Mouse (Mus musculus) myocyte (in vitro differentiated cells): ENCODE data around the gene Parl. TPM values are rescaled to one million over a fixed set of nuclear protein-coding genes. Genes with fewer than 3 reads are reported as not detected.
A peak's percentile ranks its signal among the peaks of the same experiment; 100 is the strongest.

ENCODE experiments used
- H3K27me3 ChIP-seq: one replicate; pipeline ENCODE4 v1.6.1; 2011; ENCODE audit not compliant: control insufficient read depth, insufficient read depth, insufficient read length
- H3K36me3 ChIP-seq: one replicate; pipeline ENCODE4 v1.6.1; 2011; ENCODE audit not compliant: control insufficient read depth, insufficient read depth
- H3K4me2 ChIP-seq: one replicate; pipeline ENCODE4 v1.6.1; 2011; ENCODE audit warnings: low read depth, control low read depth
- H3K4me3 ChIP-seq: one replicate; pipeline ENCODE4 v1.5.1; 2011; ENCODE audit warnings: mild to moderate bottlenecking, control low read depth, moderate library complexity
- H3K79me2 ChIP-seq: one replicate; pipeline ENCODE4 v1.6.1; 2011; ENCODE audit not compliant: control insufficient read depth, insufficient read depth
- H3ac ChIP-seq: one replicate; pipeline ENCODE4 v1.6.1; 2011; ENCODE audit not compliant: control insufficient read depth, insufficient read length
- CEBPB ChIP-seq: IDR thresholded peaks from 2 replicates; pipeline ENCODE4 v1.6.1; 2011; ENCODE audit warnings: mild to moderate bottlenecking, moderate library complexity; ENCODE audit not compliant: poor library complexity, insufficient read depth, severe bottlenecking
- E2F4 ChIP-seq: IDR thresholded peaks from one replicate; pipeline ENCODE4 v1.6.1; 2011; ENCODE audit warnings: mild to moderate bottlenecking, control low read depth, moderate library complexity; ENCODE audit not compliant: insufficient read depth
- MAX ChIP-seq: IDR thresholded peaks from one replicate; pipeline ENCODE4 v1.6.1; 2011; ENCODE audit warnings: low read depth, mild to moderate bottlenecking, control low read depth
- MYOD1 ChIP-seq, 3 experiments: IDR thresholded peaks; one replicate each; pipeline ENCODE4 v1.6.1; 2011; ENCODE audit warnings: control low read depth in 2 of 3, low read depth in 2 of 3, mild to moderate bottlenecking in 2 of 3, moderate library complexity in 1 of 3; ENCODE audit not compliant: insufficient read length in 2 of 3, control insufficient read depth in 1 of 3
- MYOG ChIP-seq, 3 experiments: IDR thresholded peaks; one replicate each; pipeline ENCODE4 v1.6.1; 2011; ENCODE audit warnings: control low read depth in 2 of 3, low read depth in 2 of 3, mild to moderate bottlenecking in 2 of 3; ENCODE audit not compliant: insufficient read length in 2 of 3, control insufficient read depth in 1 of 3, insufficient read depth in 1 of 3
- POLR2A ChIP-seq: IDR thresholded peaks from one replicate; pipeline ENCODE4 v1.6.1; 2011; ENCODE audit warnings: low read depth, mild to moderate bottlenecking, control low read depth, moderate library complexity; ENCODE audit not compliant: insufficient read length
- POLR2AphosphoS2 ChIP-seq: IDR thresholded peaks from one replicate; pipeline ENCODE4 v1.6.1; 2011; ENCODE audit warnings: low read depth, control low read depth; ENCODE audit not compliant: insufficient read length
- REST ChIP-seq: IDR thresholded peaks from one replicate; pipeline ENCODE4 v1.6.1; 2011; ENCODE audit warnings: mild to moderate bottlenecking, control low read depth, moderate library complexity; ENCODE audit not compliant: insufficient read depth, insufficient read length
- SRF ChIP-seq: IDR thresholded peaks from one replicate; pipeline ENCODE4 v1.6.1; 2011; ENCODE audit warnings: low read depth; ENCODE audit not compliant: control insufficient read depth, insufficient read length
- TCF12 ChIP-seq: IDR thresholded peaks from one replicate; pipeline ENCODE4 v1.6.1; 2011; ENCODE audit warnings: mild to moderate bottlenecking, control low read depth; ENCODE audit not compliant: poor library complexity, insufficient read depth, severe bottlenecking
- TCF3 ChIP-seq: IDR thresholded peaks from one replicate; pipeline ENCODE4 v1.6.1; 2011; ENCODE audit warnings: low read depth, control low read depth; ENCODE audit not compliant: insufficient read length
- USF1 ChIP-seq: IDR thresholded peaks from one replicate; pipeline ENCODE4 v1.6.1; 2011; ENCODE audit warnings: low read depth, mild to moderate bottlenecking, control low read depth, moderate library complexity
- polyA plus RNA-seq: library from polyadenylated mRNA; unstranded; fragments of >200 nt; fragmentation: generic; extraction: Trizol; gene quantifications from one replicate; pipeline ENCODE4 v1.2.1, GENCODE M21; 2012; ENCODE audit warnings: missing spikeins

Parl gene
- polyA plus RNA-seq, 1 experiment: 151 TPM

DNA sequence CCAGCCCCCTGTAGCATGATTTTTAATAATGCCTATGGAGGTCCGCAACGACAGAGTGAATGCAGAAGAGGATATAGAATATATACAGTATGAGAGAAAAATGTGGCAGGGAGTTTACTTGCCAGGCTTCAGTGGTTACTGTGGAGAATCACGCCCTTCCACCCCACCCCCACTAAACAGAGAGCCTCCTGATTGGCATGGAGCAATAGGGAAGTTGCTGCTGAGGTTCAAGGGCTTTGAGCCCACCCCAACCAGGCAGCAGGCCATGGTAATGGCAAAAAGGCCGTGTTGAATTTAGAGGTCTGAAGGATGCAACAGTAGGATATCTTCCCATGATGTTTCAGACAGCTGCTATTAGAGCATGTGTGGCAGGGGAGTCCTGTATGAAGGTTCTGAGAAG, 30.8 kb downstream of the Parl start:
- H3K4me2 ChIP-seq: no peak overlapping the region
- no peaks in the 10 kb centered on the region for H3K79me2 ChIP-seq
- H3K4me3 ChIP-seq: no peak overlapping the region
- no peak for TF ChIP-seq SRF
- no peak for TF ChIP-seq MAX
- no peak for TF ChIP-seq POLR2A
- no peak for TF ChIP-seq CEBPB
- TF ChIP-seq USF1: no peak
- TF ChIP-seq MYOG (IDR thresholded peaks at IDR 0.05; ENCODE audit: control insufficient read depth in 1 of 3, insufficient read depth in 1 of 3, insufficient read length in 2 of 3, low read depth in 2 of 3): no peak
- no peak for TF ChIP-seq POLR2AphosphoS2
- TF ChIP-seq REST: no peak
- no peak for TF ChIP-seq TCF3
- TF ChIP-seq TCF12: no peak
- TF ChIP-seq E2F4: no peak
- no peak for TF ChIP-seq MYOD1 (IDR thresholded peaks at IDR 0.05; ENCODE audit: control insufficient read depth in 1 of 3, insufficient read length in 2 of 3, low read depth in 2 of 3)
- no peaks in the 10 kb centered on the region for H3K36me3 ChIP-seq
- H3ac ChIP-seq: no peak overlapping the region
- peaks cover 9% of the 10 kb centered on the region for H3K27me3 ChIP-seq

DNA sequence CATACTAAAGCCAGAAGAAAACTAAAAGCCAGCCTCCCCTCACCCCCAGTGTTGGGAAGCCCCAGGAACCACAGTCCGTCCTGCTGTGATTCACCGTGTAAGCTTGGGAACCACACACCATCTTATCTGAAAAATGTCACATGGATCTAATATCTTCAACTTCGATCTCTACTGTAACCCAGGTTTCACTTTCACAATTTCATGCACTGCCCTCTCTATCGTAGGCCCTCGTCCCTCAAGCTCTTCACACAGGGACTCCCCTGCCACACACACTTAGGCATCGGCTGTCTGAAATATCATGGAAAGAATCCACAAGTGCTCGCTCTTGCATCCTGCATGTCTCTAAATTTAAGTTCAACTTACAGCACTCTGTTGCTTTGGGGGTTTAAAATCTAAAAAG, 37.1 kb downstream of the Parl start:
- Histone ChIP-seq H3K4me2 (peak overlapping the region; percentile 8), H3K36me3 (no peaks in the 10 kb centered on the region), H3K27me3 (peaks cover 14% of the 10 kb centered on the region), H3K79me2 (no peaks in the 10 kb centered on the region), H3K4me3 (no peak overlapping the region), H3ac (no peak overlapping the region)
- no peak for TF ChIP-seq E2F4
- no peak for TF ChIP-seq POLR2A
- TF ChIP-seq REST: no peak
- TF ChIP-seq SRF: no peak
- TF ChIP-seq MYOD1 (IDR thresholded peaks at IDR 0.05; ENCODE audit: control insufficient read depth in 1 of 3, insufficient read length in 2 of 3, low read depth in 2 of 3): no peak
- no peak for TF ChIP-seq MAX

DNA sequence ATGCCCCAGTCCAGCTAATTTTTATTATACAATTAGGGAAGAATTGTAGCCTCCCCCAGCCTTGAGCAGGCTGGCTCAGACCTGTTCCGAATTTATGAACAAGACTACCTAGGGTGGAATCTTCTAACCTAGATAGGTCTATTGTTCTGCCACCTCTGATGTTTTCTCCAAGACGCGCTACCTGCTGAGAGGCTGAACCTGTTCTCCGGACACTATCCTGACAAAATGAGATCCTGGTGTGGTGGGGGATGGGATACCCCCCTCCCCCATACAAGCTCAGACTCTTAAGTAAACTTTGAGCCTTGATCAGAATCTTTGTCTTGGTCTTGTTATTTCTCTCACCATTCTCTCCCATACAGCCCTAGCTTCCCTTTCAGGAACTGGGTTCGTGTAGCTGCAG, 44.3 kb downstream of the Parl start:
- Histone ChIP-seq H3ac (no peak overlapping the region), H3K27me3 (peaks cover 22% of the 10 kb centered on the region), H3K79me2 (no peaks in the 10 kb centered on the region), H3K36me3 (no peaks in the 10 kb centered on the region), H3K4me3 (no peak overlapping the region), H3K4me2 (no peak overlapping the region)
- TF ChIP-seq CEBPB (no peak), MAX (no peak), SRF (no peak), TCF3 (no peak), E2F4 (no peak), POLR2A (no peak), POLR2AphosphoS2 (no peak), MYOG (IDR thresholded peaks at IDR 0.05; ENCODE audit: control insufficient read depth in 1 of 3, insufficient read depth in 1 of 3, insufficient read length in 2 of 3, low read depth in 2 of 3) (no peak), TCF12 (no peak), USF1 (no peak), MYOD1 (IDR thresholded peaks at IDR 0.05; ENCODE audit: control insufficient read depth in 1 of 3, insufficient read length in 2 of 3, low read depth in 2 of 3) (no peak), REST (no peak)

DNA sequence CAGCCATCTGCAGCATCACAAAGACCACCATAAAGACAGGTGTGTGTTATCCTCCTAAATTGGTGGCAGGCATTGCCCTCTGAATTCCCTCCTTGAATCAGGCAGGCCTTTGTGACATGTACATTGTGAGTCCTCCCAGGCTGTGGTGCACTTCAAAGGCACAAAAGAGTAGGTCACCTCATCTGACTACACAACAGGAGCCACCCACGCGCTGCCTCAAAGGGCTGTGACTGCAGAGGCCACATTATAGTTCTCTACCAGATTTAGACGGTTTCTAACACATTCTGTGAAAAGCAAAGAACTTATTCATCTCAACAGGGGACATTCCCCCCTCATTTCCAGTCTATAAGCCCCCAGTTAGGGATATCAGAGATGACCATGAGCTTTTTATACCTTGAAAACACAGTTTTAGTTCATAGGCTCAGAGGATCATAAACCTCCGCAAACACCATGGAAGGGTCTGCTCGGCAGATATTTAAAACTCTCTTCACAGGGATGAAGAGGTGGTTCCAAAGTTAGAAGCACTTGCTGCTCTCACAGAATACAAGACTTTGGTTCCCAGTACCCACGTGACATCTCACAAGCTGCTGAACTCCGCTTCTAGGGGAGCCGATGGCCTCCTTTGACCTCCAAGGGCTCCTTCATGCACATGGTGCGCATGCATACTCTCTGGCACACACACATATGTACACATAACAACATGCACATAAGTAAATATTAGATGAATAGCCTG, 53.6 kb downstream of the Parl start:
- no peaks in the 10 kb centered on the region for H3K79me2 ChIP-seq
- H3K4me3 ChIP-seq: no peak overlapping the region
- H3K27me3 ChIP-seq: no peaks in the 10 kb centered on the region
- no peaks in the 10 kb centered on the region for H3K36me3 ChIP-seq
- no peak for TF ChIP-seq USF1
- TF ChIP-seq TCF12: no peak
- no peak for TF ChIP-seq SRF
- no peak for TF ChIP-seq POLR2A
- no peak for TF ChIP-seq TCF3
- TF ChIP-seq REST: no peak
- no peak for TF ChIP-seq MYOD1 (IDR thresholded peaks at IDR 0.05; ENCODE audit: control insufficient read depth in 1 of 3, insufficient read length in 2 of 3, low read depth in 2 of 3)
- TF ChIP-seq MYOG (IDR thresholded peaks at IDR 0.05; ENCODE audit: control insufficient read depth in 1 of 3, insufficient read depth in 1 of 3, insufficient read length in 2 of 3, low read depth in 2 of 3): no peak
- TF ChIP-seq POLR2AphosphoS2: no peak
- no peak for TF ChIP-seq CEBPB
- TF ChIP-seq MAX: no peak
- no peak for TF ChIP-seq E2F4
- no peak overlapping the region for H3ac ChIP-seq
- no peak overlapping the region for H3K4me2 ChIP-seq

DNA sequence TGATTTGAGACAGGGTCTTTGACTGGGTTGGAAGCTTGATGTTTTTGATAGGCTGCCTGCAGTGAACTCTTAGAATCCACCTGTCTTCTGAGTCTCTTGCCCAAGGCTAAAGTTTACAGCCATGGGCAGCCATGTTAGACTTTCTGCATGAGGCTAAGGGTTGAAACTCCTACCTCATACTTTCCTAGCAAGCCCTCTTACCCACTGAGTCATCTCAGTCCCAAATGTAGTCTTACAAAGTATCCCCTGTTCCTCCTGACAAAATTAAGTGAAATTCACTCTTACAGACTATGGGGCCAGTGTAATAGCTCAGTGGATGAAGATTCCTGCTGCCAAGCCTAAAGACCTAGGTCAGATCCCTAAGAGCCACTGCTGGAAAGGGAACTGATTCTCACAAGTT, 55.1 kb downstream of the Parl start:
- TF ChIP-seq CEBPB: no peak
- no peak for TF ChIP-seq E2F4
- TF ChIP-seq POLR2AphosphoS2: no peak
- no peak for TF ChIP-seq TCF3
- no peak for TF ChIP-seq REST
- no peak for TF ChIP-seq USF1
- no peak for TF ChIP-seq MAX
- TF ChIP-seq SRF: no peak
- TF ChIP-seq POLR2A: no peak
- Histone ChIP-seq H3K79me2 (no peaks in the 10 kb centered on the region), H3K4me2 (no peak overlapping the region)

More for the DNA sequence above, 55.1 kb downstream of the Parl start:
- H3K27me3 ChIP-seq: no peaks in the 10 kb centered on the region
- no peaks in the 10 kb centered on the region for H3K36me3 ChIP-seq
- no peak overlapping the region for H3ac ChIP-seq
- no peak overlapping the region for H3K4me3 ChIP-seq
